9 mouse cellular contexts compared by ENCODE assay signal in genomic region chr7:114087341-114087740, GRCm38 (mm10). TPM values are rescaled to one million over a fixed set of nuclear protein-coding genes. Genes with fewer than 3 reads are reported as not detected.
DNase-seq lines count a peak whose midpoint lies in the region.
"Had no signal": no experiment of that assay in that cellular context is flagged by ENCODE, and none has a peak within 500 bp of the region (broad histone marks: within the 10 kb centered on the region; RNA-seq: fewer than 3 reads in every experiment).

No protein-coding gene starts in this region.

- DNase-seq in cerebellum, postnatal 14 days = peak; percentile 35 to 49
- DNase-seq in cerebellum, adult 11 months = no peak
- DNase-seq in left cerebral cortex, adult 18-20 months (ENCODE audit: low spot score in 2 of 2) = peak; percentile 40 to 43
- no peak for DNase-seq in left cerebral cortex, postnatal 36 days (ENCODE audit: low spot score in 2 of 2)
- DNase-seq in NIH3T3 (ENCODE audit: low read depth) = peak; percentile 33
- peak; percentile 64 for DNase-seq in induced T-regulatory cell, adult 2 months (ENCODE audit: low read depth)
- no peak for DNase-seq in gastrocnemius, adult 18-20 months (ENCODE audit: low spot score)
- no peak for DNase-seq in gastrocnemius, postnatal 14 days
- DNase-seq: cerebellum, adult 9-10 months had no signal

- intact Hi-C loops in left cerebral cortex, postnatal 36 days (cut with DNase I) = no loop called here
- intact Hi-C loops in gastrocnemius, postnatal 14 days (cut with DNase I; ENCODE audit: low total_unique reads) = no loop called here

RNA-seq across cellular contexts. Expression of gene Rras2, which starts 30.2 kb away (rescaled TPM):
- 10 to 100 TPM; 13.9 to 15.7 TPM for total RNA-seq in left cerebral cortex, adult 18-20 months (2021)
- 10 to 100 TPM; 19.5 to 20.6 TPM for total RNA-seq in left cerebral cortex, postnatal 36 days (2021)
- total RNA-seq in gastrocnemius, adult 18-20 months (2021) = 10 to 100 TPM; 14.3 to 15.3 TPM
- total RNA-seq in gastrocnemius, postnatal 14 days (2021) = 10 to 100 TPM; 13.8 to 17.1 TPM

Comparison
In these comparisons a context has a peak if more than half of its experiments do, and no peak if none do; other contexts are left out.
1. DNase-seq: peak in cerebellum, postnatal 14 days (2 of 2), left cerebral cortex, adult 18-20 months (2 of 2), NIH3T3 (single experiment) and induced T-regulatory cell, adult 2 months (single experiment); none in cerebellum, adult 11 months (single experiment), left cerebral cortex, postnatal 36 days (0 of 2), gastrocnemius, adult 18-20 months (single experiment) and gastrocnemius, postnatal 14 days (single experiment).